Mouse (Mus musculus): ENCODE data around the gene Creb3.

DNA sequence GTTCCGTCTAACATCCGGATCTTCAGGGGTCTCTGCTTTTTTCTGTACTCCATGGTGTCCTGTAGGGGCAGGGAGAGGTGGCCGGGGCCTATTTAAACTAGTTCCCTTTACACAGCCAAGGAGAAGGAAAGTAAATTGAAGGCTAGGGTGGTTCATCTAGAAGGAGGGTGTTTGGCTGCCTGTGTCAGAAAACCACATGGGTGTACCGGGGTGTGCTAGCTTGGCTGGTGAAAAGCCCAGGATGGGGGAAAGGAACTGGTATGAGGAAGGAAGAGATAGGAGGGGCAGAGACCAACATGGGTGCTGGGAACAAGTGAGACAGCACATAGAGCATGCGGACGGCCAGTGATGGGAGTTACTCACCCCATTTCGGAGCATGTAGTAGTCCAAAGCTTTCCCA lies 6.2 kb upstream of the Creb3 start:
- no peak for TF ChIP-seq CTCF (IDR thresholded peaks at IDR 0.05; ENCODE audit: control insufficient read depth, insufficient read depth, insufficient read length)
- no peak for TF ChIP-seq CEBPB (IDR thresholded peaks at IDR 0.05; ENCODE audit: low read depth)
- no peak for TF ChIP-seq MYOD1 (IDR thresholded peaks at IDR 0.05; ENCODE audit: control insufficient read depth, insufficient read length, low read depth)
